Comparison of ENCODE assay signal across 8 mouse cellular contexts in the genomic region with DNA sequence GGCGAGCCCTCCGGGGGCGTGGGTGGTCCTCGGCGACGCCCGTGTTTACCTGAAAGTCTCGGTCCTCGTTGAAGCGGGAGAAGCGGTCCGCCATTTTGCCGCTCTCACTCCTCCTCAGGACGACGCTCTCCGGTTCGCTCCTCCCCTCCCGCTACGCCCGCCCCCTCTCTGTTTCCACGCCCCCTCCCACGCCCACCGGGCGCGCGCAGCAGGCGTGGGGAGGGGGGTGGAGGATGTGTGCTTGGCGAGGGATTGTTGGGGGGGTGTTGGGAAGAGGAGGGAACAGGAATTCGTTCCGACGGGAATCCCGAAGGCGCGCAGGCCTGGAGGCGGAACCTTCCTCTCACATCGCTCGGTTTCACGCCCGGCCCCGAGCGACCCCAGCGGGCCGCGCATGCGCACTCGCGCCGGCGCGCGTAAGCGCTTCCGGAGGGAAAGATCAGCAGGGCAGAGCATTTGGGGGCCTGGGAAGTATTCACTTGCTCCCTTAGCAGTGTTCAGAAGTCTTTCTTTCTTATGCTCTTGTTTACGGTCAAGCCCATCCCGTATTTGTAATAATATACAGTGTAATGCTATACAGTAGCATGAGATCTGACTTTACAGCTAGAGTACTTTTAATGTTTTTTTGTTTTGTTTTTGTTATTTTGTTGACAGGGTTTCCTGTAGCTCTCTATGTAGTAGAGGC. TPM values are rescaled to one million over a fixed set of nuclear protein-coding genes. Genes with fewer than 3 reads are reported as not detected.
DNase-seq lines count a peak whose midpoint lies in the region; ATAC-seq and TF ChIP-seq lines count a peak whose summit lies in the region.

Gene Gpatch8, minus strand, starts transcription at position 362 of the 685 bp plus-strand sequence.

- H3K27me3 ChIP-seq in C2C12 (ENCODE audit: control insufficient read depth, insufficient read depth, insufficient read length) (no peaks in the 10 kb centered on the region), myocyte (ENCODE audit: control insufficient read depth, insufficient read depth, insufficient read length) (no peaks in the 10 kb centered on the region)
- H3K27me3 ChIP-seq in erythroblast, embryonic 14.5 days (ENCODE audit: control insufficient read depth) = no peaks in the 10 kb centered on the region
- no peaks in the 10 kb centered on the region for H3K27me3 ChIP-seq in heart, embryonic 11.5 days (ENCODE audit: control insufficient read depth, insufficient read depth, low read length)
- no peaks in the 10 kb centered on the region for H3K27me3 ChIP-seq in kidney, embryonic 16.5 days (ENCODE audit: insufficient read depth, low read length)
- H3K27me3 ChIP-seq in liver, adult 2 months (ENCODE audit: control insufficient read depth, insufficient read depth, low read length) = no peaks in the 10 kb centered on the region
- no peaks in the 10 kb centered on the region for H3K27me3 ChIP-seq in splenic B cell, adult 2 months (ENCODE audit: control insufficient read depth, insufficient read depth, low read length, poor library complexity, severe bottlenecking)

- H3K4me2 ChIP-seq in heart, embryonic 11.5 days = peak within 1 kb of the TSS; percentile 87
- peak within 1 kb of the TSS; percentile 55 for H3K4me2 ChIP-seq in kidney, embryonic 16.5 days (replicated peaks; ENCODE audit: low read depth, low read length)
- peak within 1 kb of the TSS; percentile 87 for H3K4me2 ChIP-seq in myocyte (ENCODE audit: low read depth)

- H3K9ac ChIP-seq in heart, embryonic 11.5 days (ENCODE audit: low read depth, low read length) = peak within 1 kb of the TSS; percentile 92
- H3K9ac ChIP-seq in kidney, embryonic 16.5 days (replicated peaks; ENCODE audit: low read length) = peak within 1 kb of the TSS; percentile 99
- peak within 1 kb of the TSS; percentile 93 for H3K9ac ChIP-seq in liver, adult 2 months (ENCODE audit: low read depth, low read length)

- H3K27ac ChIP-seq in heart, embryonic 11.5 days (ENCODE audit: low read depth, low read length) = peak within 1 kb of the TSS; percentile 92
- H3K27ac ChIP-seq in kidney, embryonic 16.5 days (ENCODE audit: low read length) = peak within 1 kb of the TSS; percentile 97
- H3K27ac ChIP-seq in liver, adult 2 months (replicated peaks; ENCODE audit: insufficient read depth, low read depth, low read length) = peak within 1 kb of the TSS; percentile 86

- peak; percentile 83; the same call in 1 of the 2 replicates for TF ChIP-seq POLR2A in brain, embryonic 14.5 days (IDR thresholded peaks at IDR 0.05; ENCODE audit: borderline replicate concordance, extremely low read depth, insufficient read depth, insufficient read length, poor library complexity, severe bottlenecking)
- peak; percentile 92 for TF ChIP-seq POLR2A in liver, adult 2 months (IDR thresholded peaks at IDR 0.05; ENCODE audit: extremely low read depth, insufficient read depth, low read length)
- peak; percentile 91 for TF ChIP-seq POLR2A in myocyte (IDR thresholded peaks at IDR 0.05; ENCODE audit: insufficient read length, low read depth)

- H3K9me3 ChIP-seq in erythroblast, embryonic 14.5 days (ENCODE audit: control insufficient read depth, low read length) = no peaks in the 10 kb centered on the region
- H3K9me3 ChIP-seq in heart, embryonic 11.5 days (replicated peaks; ENCODE audit: control insufficient read depth, low read length) = no peaks in the 10 kb centered on the region
- no peaks in the 10 kb centered on the region for H3K9me3 ChIP-seq in kidney, embryonic 16.5 days (ENCODE audit: low read length)

- H3K36me3 ChIP-seq in C2C12 (ENCODE audit: control insufficient read depth, insufficient read depth) (peaks cover 5% of the 10 kb centered on the region), myocyte (ENCODE audit: control insufficient read depth, insufficient read depth) (no peaks in the 10 kb centered on the region)
- peaks cover 18% of the 10 kb centered on the region for H3K36me3 ChIP-seq in erythroblast, embryonic 14.5 days (ENCODE audit: control insufficient read depth)
- H3K36me3 ChIP-seq in heart, embryonic 11.5 days (ENCODE audit: control insufficient read depth, insufficient read depth, low read length) = no peaks in the 10 kb centered on the region
- H3K36me3 ChIP-seq in kidney, embryonic 16.5 days (ENCODE audit: insufficient read depth, low read length) = no peaks in the 10 kb centered on the region
- no peaks in the 10 kb centered on the region for H3K36me3 ChIP-seq in liver, adult 2 months (ENCODE audit: control insufficient read depth, insufficient read depth, low read length)
- no peaks in the 10 kb centered on the region for H3K36me3 ChIP-seq in splenic B cell, adult 2 months (ENCODE audit: control insufficient read depth, insufficient read depth, low read length, poor library complexity, severe bottlenecking)

- peak within 1 kb of the TSS; percentile 80 for H3ac ChIP-seq in C2C12 (ENCODE audit: control insufficient read depth, insufficient read length, low read depth)
- H3ac ChIP-seq in myocyte (ENCODE audit: control insufficient read depth, insufficient read length) = peak within 1 kb of the TSS; percentile 67

- H3K79me2 ChIP-seq in C2C12 (ENCODE audit: control insufficient read depth, insufficient read depth) (peaks cover 48% of the 10 kb centered on the region), myocyte (ENCODE audit: control insufficient read depth, insufficient read depth) (peaks cover 46% of the 10 kb centered on the region)
- peaks cover 23% of the 10 kb centered on the region; the same call in 1 of the 2 replicates for H3K79me2 ChIP-seq in liver, adult 2 months (ENCODE audit: control insufficient read depth, insufficient read depth, low read length)

- peak within 1 kb of the TSS; percentile 98 for H3K4me3 ChIP-seq in C2C12 (ENCODE audit: insufficient read depth, poor library complexity, severe bottlenecking)
- H3K4me3 ChIP-seq in erythroblast, embryonic 14.5 days (replicated peaks) = peak within 1 kb of the TSS; percentile 100
- H3K4me3 ChIP-seq in heart, embryonic 11.5 days (ENCODE audit: low read depth, low read length) = peak within 1 kb of the TSS; percentile 86
- H3K4me3 ChIP-seq in kidney, embryonic 16.5 days (ENCODE audit: low read length) = peak within 1 kb of the TSS; percentile 100
- H3K4me3 ChIP-seq in liver, adult 2 months (ENCODE audit: insufficient read depth, low read depth, low read length) = peak within 1 kb of the TSS; percentile 94
- H3K4me3 ChIP-seq in myocyte = peak within 1 kb of the TSS; percentile 82

- H3K4me1 ChIP-seq in erythroblast, embryonic 14.5 days (ENCODE audit: control insufficient read depth) = peaks cover 29% of the 10 kb centered on the region
- peaks cover 11% of the 10 kb centered on the region for H3K4me1 ChIP-seq in heart, embryonic 11.5 days (ENCODE audit: control insufficient read depth, insufficient read depth, low read length)
- peaks cover 19% of the 10 kb centered on the region for H3K4me1 ChIP-seq in kidney, embryonic 16.5 days (ENCODE audit: insufficient read depth, low read length)
- peaks cover 10% of the 10 kb centered on the region for H3K4me1 ChIP-seq in liver, adult 2 months (ENCODE audit: control insufficient read depth, insufficient read depth, low read length)

- TF ChIP-seq CTCF in C2C12 (IDR thresholded peaks at IDR 0.05; ENCODE audit: control insufficient read depth, insufficient read depth, insufficient read length) = no peak
- no peak for TF ChIP-seq CTCF in brain, embryonic 14.5 days (IDR thresholded peaks at IDR 0.05; ENCODE audit: borderline replicate concordance, extremely low read depth, insufficient read depth, insufficient read length)
- no peak for TF ChIP-seq CTCF in liver, adult 2 months (IDR thresholded peaks at IDR 0.05; ENCODE audit: low read depth, low read length)

- DNase-seq in brain, embryonic 14.5 days (ENCODE audit: low read depth) = peak; percentile 100
- peak; percentile 93 for DNase-seq in liver, adult 2 months (ENCODE audit: extremely low read depth, low read depth, low spot score)
- peak; percentile 93 for DNase-seq in splenic B cell, adult 2 months (ENCODE audit: low read depth, low spot score)

- peak; percentile 94 for ATAC-seq in heart, embryonic 11.5 days (replicated peaks; ENCODE audit: insufficient number of reproducible peaks, low FRiP score, low TSS enrichment)
- ATAC-seq in kidney, embryonic 16.5 days (ENCODE audit: low FRiP score, low TSS enrichment) = peak; percentile 99

- peaks cover 42% of the 10 kb centered on the region for H3K79me3 ChIP-seq in C2C12 (ENCODE audit: low read depth)

- WGBS in heart, embryonic 11.5 days (ENCODE audit: insufficient replicate concordance) = under 1% methylated on average over 42 of the region's 55 CpGs
- under 1% methylated on average over 37 of the region's 55 CpGs for WGBS in kidney, embryonic 16.5 days
- under 1% methylated on average over 53 of the region's 55 CpGs for WGBS in liver, adult 2 months

TF ChIP-seq in C2C12, 6 proteins besides CTCF, POLR2A, EP300 and RAD21:
- no peak for TF ChIP-seq CEBPB (IDR thresholded peaks at IDR 0.05; ENCODE audit: low read depth)
- peak; percentile 92 for TF ChIP-seq MAX (IDR thresholded peaks at IDR 0.05)

TF ChIP-seq in myocyte, 11 proteins besides CTCF, POLR2A, EP300 and RAD21:
- TF ChIP-seq MAX (IDR thresholded peaks at IDR 0.05; ENCODE audit: low read depth) (no peak), REST (IDR thresholded peaks at IDR 0.05; ENCODE audit: insufficient read depth, insufficient read length) (no peak), SRF (IDR thresholded peaks at IDR 0.05; ENCODE audit: control insufficient read depth, insufficient read length, low read depth) (peak; percentile 47), MYOG (IDR thresholded peaks at IDR 0.05; ENCODE audit: control insufficient read depth in 1 of 3, insufficient read depth in 1 of 3, insufficient read length in 2 of 3, low read depth in 2 of 3) (peak in 2 of 3 experiments; percentile 26 to 67), MYOD1 (IDR thresholded peaks at IDR 0.05; ENCODE audit: control insufficient read depth in 1 of 3, insufficient read length in 2 of 3, low read depth in 2 of 3) (peak in 2 of 3 experiments; percentile 18 to 35), CEBPB (IDR thresholded peaks at IDR 0.05; ENCODE audit: insufficient read depth, poor library complexity, severe bottlenecking) (no peak), POLR2AphosphoS2 (IDR thresholded peaks at IDR 0.05; ENCODE audit: insufficient read length, low read depth) (peak; percentile 95), USF1 (IDR thresholded peaks at IDR 0.05; ENCODE audit: low read depth) (peak; percentile 9), E2F4 (IDR thresholded peaks at IDR 0.05; ENCODE audit: insufficient read depth) (peak; percentile 50), TCF12 (IDR thresholded peaks at IDR 0.05; ENCODE audit: insufficient read depth, poor library complexity, severe bottlenecking) (peak; percentile 3)

RNA-seq across cellular contexts. Expression of gene Gpatch8, which starts in this region (rescaled TPM):
- polyA plus RNA-seq in C2C12 (2012; fragmentation: generic; extraction: Trizol) = 7.3 TPM
- polyA plus RNA-seq in brain, embryonic 14.5 days (2012; rRNA removed) = 46.1 and 58.4 TPM in 2 replicates
- polyA plus RNA-seq in erythroblast, embryonic 14.5 days (2012) = 1.1 and 1.4 TPM in 2 replicates
- 26.4 and 36.5 TPM in 2 replicates for polyA plus RNA-seq in heart, embryonic 11.5 days (2014; fragmentation: Nextera tagmentation; extraction: Ambion mirVana)
- 47.5 and 63.8 TPM in 2 replicates for polyA plus RNA-seq in kidney, embryonic 16.5 days (2015; fragmentation: Nextera tagmentation; extraction: Ambion mirVana)
- 9.2 TPM in 2 replicates for total RNA-seq in liver, adult 2 months (2014; rRNA removed)
- polyA plus RNA-seq in liver, adult 2 months (2012; rRNA removed) = 5.1 and 6.0 TPM in 2 replicates
- polyA plus RNA-seq in myocyte (2012; fragmentation: generic; extraction: Trizol) = 9.0 TPM

Comparison
In these comparisons a context has a peak if more than half of its experiments do, and no peak if none do; other contexts are left out.
1. Peak in every context shown above with its lines: DNase-seq, ATAC-seq, H3K4me3 ChIP-seq and H3K27ac ChIP-seq.